In genomic region chr19:48203928-48204470, GRCm38 (mm10) we compare ENCODE assay signal across 7 mouse cellular contexts. TPM values are rescaled to one million over a fixed set of nuclear protein-coding genes. Genes with fewer than 3 reads are reported as not detected.
A peak's percentile ranks its signal among the peaks of the same experiment; 100 is the strongest.
DNase-seq lines count a peak whose midpoint lies in the region; ATAC-seq and TF ChIP-seq lines count a peak whose summit lies in the region.

No protein-coding gene starts in this region.

- H3K4me3 ChIP-seq in ES-E14 (ENCODE audit: insufficient read depth in 1 of 2, low read depth in 1 of 2, low read length in 2 of 2, poor library complexity in 1 of 2, severe bottlenecking in 1 of 2), result peak overlapping the region in 1 of 2 experiments; percentile 40; a peak in 1 of 4 replicates
- H3K4me3 ChIP-seq in intestine, embryonic 14.5 days (ENCODE audit: low read depth, low read length), result 0 out of 2 replicates have a peak overlapping the region, but pooled peaks have one; percentile 4
- peak overlapping the region; percentile 63 for H3K4me3 ChIP-seq in midbrain, embryonic 15.5 days
- H3K4me3 ChIP-seq in testis, adult 2 months (ENCODE audit: control insufficient read depth, low read depth, low read length), result no peak overlapping the region

- TF ChIP-seq POLR2A in testis, adult 2 months (IDR thresholded peaks at IDR 0.05; ENCODE audit: control insufficient read depth, low read depth, low read length), result no peak

- H3K27me3 ChIP-seq in intestine, embryonic 14.5 days (replicated peaks; ENCODE audit: control insufficient read depth, insufficient read depth, low read length), result peaks cover 49% of the 10 kb centered on the region
- H3K27me3 ChIP-seq in midbrain, embryonic 15.5 days (replicated peaks), result no peaks in the 10 kb centered on the region
- H3K27me3 ChIP-seq in testis, adult 2 months (ENCODE audit: control insufficient read depth, insufficient read depth, low read length), result no peaks in the 10 kb centered on the region; the same call in 1 of the 2 replicates

- H3K4me1 ChIP-seq in ES-E14 (ENCODE audit: control insufficient read depth in 2 of 2, insufficient read depth in 2 of 2, low read length in 2 of 2, poor library complexity in 1 of 2), result peaks cover 2 to 6% of the 10 kb centered on the region in 2 experiments; a peak in 1 of 4 replicates
- peaks cover 4% of the 10 kb centered on the region; the same call in 1 of the 2 replicates for H3K4me1 ChIP-seq in intestine, embryonic 14.5 days (replicated peaks; ENCODE audit: control insufficient read depth, insufficient read depth, low read length)
- peaks cover 19% of the 10 kb centered on the region for H3K4me1 ChIP-seq in midbrain, embryonic 15.5 days
- peaks cover 8% of the 10 kb centered on the region for H3K4me1 ChIP-seq in testis, adult 2 months (ENCODE audit: control insufficient read depth, insufficient read depth, low read length)

- peak; percentile 60 for DNase-seq in ES-E14 (ENCODE audit: low read depth, low spot score)
- peak; percentile 40 for DNase-seq in brain, embryonic 18.5 days (ENCODE audit: low read depth, low spot score)
- peak; percentile 81 for DNase-seq in intestine, embryonic 14.5 days (ENCODE audit: low spot score)
- DNase-seq in left cerebral cortex, postnatal 10 days (ENCODE audit: extremely low spot score in 1 of 2, low spot score in 2 of 2), result peak; percentile 77 to 82

- intact Hi-C loops in left cerebral cortex, postnatal 10 days (cut with DNase I), result loop anchor here (5.0 to 10.0 kb wide), 2 partner anchors 188 to 209 kb away; no protein-coding TSS in a partner anchor

- no peak overlapping the region for H3K27ac ChIP-seq in ES-E14 (ENCODE audit: insufficient read depth, low read depth, low read length, poor library complexity, severe bottlenecking)
- H3K27ac ChIP-seq in intestine, embryonic 14.5 days (ENCODE audit: low read depth), result no peak overlapping the region
- H3K27ac ChIP-seq in midbrain, embryonic 15.5 days, result peak overlapping the region; percentile 76; the same call in 1 of the 2 replicates
- H3K27ac ChIP-seq in testis, adult 2 months (ENCODE audit: control insufficient read depth, insufficient read depth, low read depth, low read length), result no peak overlapping the region

- peak; percentile 72; the same call in 1 of the 2 replicates for TF ChIP-seq CTCF in testis, adult 2 months (IDR thresholded peaks at IDR 0.05; ENCODE audit: control insufficient read depth, insufficient read depth, insufficient replicate concordance, low read depth, low read length)

- no peak overlapping the region for H3K9ac ChIP-seq in ES-E14 (ENCODE audit: insufficient read depth, low read depth, low read length, poor library complexity, severe bottlenecking)
- no peak overlapping the region for H3K9ac ChIP-seq in intestine, embryonic 14.5 days (ENCODE audit: low read length)
- H3K9ac ChIP-seq in midbrain, embryonic 15.5 days, result peak overlapping the region; percentile 75

- 3% methylated on average over 22 of the region's 22 CpGs for WGBS in intestine, embryonic 14.5 days
- 1% methylated on average over 22 of the region's 22 CpGs for WGBS in midbrain, embryonic 15.5 days

- ATAC-seq in frontal cortex, adult (ENCODE audit: low TSS enrichment), result peak; percentile 65
- ATAC-seq in intestine, embryonic 14.5 days (replicated peaks; ENCODE audit: low FRiP score, low TSS enrichment, low read depth), result no peak
- ATAC-seq in midbrain, embryonic 15.5 days (replicated peaks), result peak; percentile 40; the same call in 1 of the 2 replicates

- peak overlapping the region; percentile 95 for H3K4me2 ChIP-seq in intestine, embryonic 14.5 days (ENCODE audit: low read length)
- peak overlapping the region; percentile 86 for H3K4me2 ChIP-seq in midbrain, embryonic 15.5 days

- in situ Hi-C loops in ES-E14 (cut with MboI; ENCODE audit: low sequenced_read_pairs in 2 of 2, unreplicated experiment in 2 of 2), result no loop called here

- no peaks in the 10 kb centered on the region for H3K9me3 ChIP-seq in ES-E14 (ENCODE audit: control insufficient read depth, insufficient read depth, low read depth, low read length)
- H3K9me3 ChIP-seq in intestine, embryonic 14.5 days (ENCODE audit: control insufficient read depth, low read length), result 0 out of 2 replicates have a peak, but pooled peaks cover 3% of the 10 kb centered on the region
- no peaks in the 10 kb centered on the region for H3K9me3 ChIP-seq in midbrain, embryonic 15.5 days

- H3K36me3 ChIP-seq in ES-E14 (ENCODE audit: control insufficient read depth, insufficient read depth, low read length, poor library complexity, severe bottlenecking), result no peaks in the 10 kb centered on the region
- H3K36me3 ChIP-seq in intestine, embryonic 14.5 days (ENCODE audit: control insufficient read depth, insufficient read depth, low read length), result no peaks in the 10 kb centered on the region
- H3K36me3 ChIP-seq in midbrain, embryonic 15.5 days (replicated peaks), result no peaks in the 10 kb centered on the region
- H3K36me3 ChIP-seq in testis, adult 2 months (ENCODE audit: control insufficient read depth, insufficient read depth, low read length), result no peaks in the 10 kb centered on the region

TF ChIP-seq in ES-E14, 5 proteins besides CTCF, POLR2A, EP300 and RAD21:
- peak; percentile 20; the same call in 1 of the 2 replicates for TF ChIP-seq ZC3H11A (IDR thresholded peaks at IDR 0.05; ENCODE audit: borderline replicate concordance, low read depth, low read length)
- TF ChIP-seq HCFC1 (IDR thresholded peaks at IDR 0.05; ENCODE audit: borderline replicate concordance, insufficient read depth, low read length), result no peak

RNA-seq across cellular contexts. Expression of gene Sorcs3, which starts 1.8 kb away (rescaled TPM):
- 0.05 TPM in 1 of 2 replicates, not detected in the other for total RNA-seq in ES-E14 (2012; rRNA removed)
- polyA plus RNA-seq in intestine, embryonic 14.5 days (2014; fragmentation: Nextera tagmentation; extraction: Ambion mirVana), result 0.40 and 0.58 TPM in 2 replicates
- 10 to 100 TPM; 24.5 to 24.6 TPM for total RNA-seq in left cerebral cortex, postnatal 10 days (2021)
- 17.3 and 19.1 TPM in 2 replicates for polyA plus RNA-seq in midbrain, embryonic 15.5 days (2015; fragmentation: Nextera tagmentation; extraction: Ambion mirVana)
- 0.19 and 0.22 TPM in 2 replicates for polyA plus RNA-seq in testis, adult 2 months (2012; rRNA removed)

Comparison
In these comparisons a context has a peak if more than half of its experiments do, and no peak if none do; other contexts are left out.
1. RNA of gene Sorcs3, which starts 1.8 kb away (polyA plus RNA-seq): 17.3 to 19.1 TPM in midbrain, embryonic 15.5 days; 0.40 to 0.58 TPM in intestine, embryonic 14.5 days and 0.19 to 0.22 TPM in testis, adult 2 months; every median in the first group is over 10 times any median in the second.
2. Peak in every context shown above with its lines, with median percentiles within 50 percentile points of each other: DNase-seq.